8 mouse cellular contexts compared by ENCODE assay signal in genomic region chr6:145121590-145122420, GRCm38 (mm10). TPM values are rescaled to one million over a fixed set of nuclear protein-coding genes. Genes with fewer than 3 reads are reported as not detected.
DNase-seq lines count a peak whose midpoint lies in the region; ATAC-seq lines count a peak whose summit lies in the region.

No protein-coding gene starts in this region.

- DNase-seq in layer of hippocampus, adult 11-12 months (ENCODE audit: low spot score): peak; percentile 47
- no peak for DNase-seq in layer of hippocampus, adult 9-10 months (ENCODE audit: low spot score)
- DNase-seq in c-Kit-positive CD71-positive TER-119-negative erythroid progenitor cells, embryonic 14.5 days (ENCODE audit: low read depth): peak; percentile 44
- DNase-seq in cerebellum, adult 9-11 months: no peak
- DNase-seq in MN1 (ENCODE audit: low spot score): no peak
- no peak for DNase-seq in kidney, postnatal 10 days

- ATAC-seq in inflammation-experienced regulatory T-cells, adult 6 months: peak; percentile 59
- peak; percentile 45 for ATAC-seq in megakaryocyte-erythroid progenitor cell, adult 5-6 weeks (replicated peaks; ENCODE audit: low FRiP score, low TSS enrichment, poor library complexity, severe bottlenecking)

RNA-seq across cellular contexts. Expression of gene Lrmp, which starts 6.4 kb away (rescaled TPM):
- polyA plus RNA-seq in inflammation-experienced regulatory T-cells, adult 6 months (2017; shearing (Covaris generic)): 100 to 1,000 TPM; 106 to 181 (median 125) TPM
- total RNA-seq in megakaryocyte-erythroid progenitor cell, adult 5-6 weeks (2014; fragmentation: Nextera tagmentation): 45.0 and 67.3 TPM in 2 replicates
- 45.7 and 47.6 TPM in 2 replicates for total RNA-seq in megakaryocyte-erythroid progenitor cell, adult 5-6 weeks (2017)

RNA-seq across cellular contexts. Expression of gene Bcat1, which starts 45.8 kb away (rescaled TPM):
- polyA plus RNA-seq in inflammation-experienced regulatory T-cells, adult 6 months (2017; shearing (Covaris generic)): 10 to 100 TPM; 13.7 to 17.8 (median 14.5) TPM
- total RNA-seq in megakaryocyte-erythroid progenitor cell, adult 5-6 weeks (2014; fragmentation: Nextera tagmentation): 2.7 TPM in 1 of 2 replicates, not detected in the other
- total RNA-seq in megakaryocyte-erythroid progenitor cell, adult 5-6 weeks (2017): 0.47 TPM in 1 of 2 replicates, not detected in the other

Comparison
In these comparisons a context has a peak if more than half of its experiments do, and no peak if none do; other contexts are left out.
1. DNase-seq: peak in layer of hippocampus, adult 11-12 months (single experiment) and c-Kit-positive CD71-positive TER-119-negative erythroid progenitor cells, embryonic 14.5 days (single experiment); none in layer of hippocampus, adult 9-10 months (single experiment), cerebellum, adult 9-11 months (single experiment), MN1 (single experiment) and kidney, postnatal 10 days (single experiment).